Mouse (Mus musculus) ovary, adult 18-20 months (tissue): ENCODE results near the gene Ap1b1.

ENCODE experiments used
- DNase-seq: peaks from one replicate; pipeline ENCODE4 v3.0.0; 2022; ENCODE audit warnings: low spot score, mixed read lengths

Ap1b1 gene

DNA sequence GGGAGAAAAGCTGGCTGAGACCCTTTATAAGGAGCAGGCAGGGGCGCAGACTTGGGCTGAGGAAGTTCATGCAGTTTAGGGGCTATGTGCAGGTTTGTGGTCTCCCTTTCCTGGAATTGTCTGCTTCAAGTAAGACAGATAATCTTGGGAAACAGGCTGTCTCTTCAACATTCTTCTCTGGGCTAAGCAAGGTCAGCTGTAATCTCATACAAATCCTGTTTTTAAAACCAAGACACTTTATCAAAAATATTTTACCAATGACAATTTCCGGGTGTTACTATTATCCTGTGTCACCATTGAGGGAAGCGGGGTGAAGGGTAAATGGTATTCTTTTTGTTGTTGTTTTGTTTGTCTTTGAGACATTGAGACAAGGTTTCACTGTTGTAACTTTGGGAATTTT is 1.8 kb upstream of the Ap1b1 start:
- no peak for DNase-seq

- DNase-seq, result no peak
These were observed 846 bp downstream of the Ap1b1 start for GRCm38 (mm10) chr11:4987487-4987852.

- no peak for DNase-seq
These were observed 2.6 kb downstream of the Ap1b1 start for GRCm38 (mm10) chr11:4989187-4989586.

DNA sequence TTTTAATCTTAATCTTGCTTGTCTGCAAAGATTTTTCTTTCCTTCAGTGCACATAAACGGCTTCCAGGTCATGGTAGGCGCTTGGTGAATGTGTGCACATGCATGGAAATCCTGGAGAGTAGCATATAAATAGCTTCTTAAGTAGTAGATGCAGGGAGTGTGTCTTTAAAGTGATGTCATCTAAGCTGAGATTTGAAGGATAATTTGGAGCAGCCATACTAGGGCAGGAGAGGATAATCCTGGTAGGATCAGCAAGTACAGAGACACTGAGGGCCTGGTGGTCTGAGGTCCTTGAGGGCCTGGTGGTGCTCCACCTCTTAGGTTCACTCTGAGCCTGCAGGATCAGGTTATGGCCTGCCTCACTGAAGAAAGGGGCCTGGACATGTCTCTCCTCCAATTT is 5.8 kb downstream of the Ap1b1 start:
- DNase-seq, result no peak

- no peak for DNase-seq
These were observed 9.1 kb downstream of the Ap1b1 start for GRCm38 (mm10) chr11:4995676-4996075.

- no peak for DNase-seq
These were observed 10.1 kb downstream of the Ap1b1 start for GRCm38 (mm10) chr11:4996621-4997199.

GRCm38 (mm10) chr11:4998352-4998751 is 11.7 kb downstream of the Ap1b1 start:
- DNase-seq, result no peak

DNA sequence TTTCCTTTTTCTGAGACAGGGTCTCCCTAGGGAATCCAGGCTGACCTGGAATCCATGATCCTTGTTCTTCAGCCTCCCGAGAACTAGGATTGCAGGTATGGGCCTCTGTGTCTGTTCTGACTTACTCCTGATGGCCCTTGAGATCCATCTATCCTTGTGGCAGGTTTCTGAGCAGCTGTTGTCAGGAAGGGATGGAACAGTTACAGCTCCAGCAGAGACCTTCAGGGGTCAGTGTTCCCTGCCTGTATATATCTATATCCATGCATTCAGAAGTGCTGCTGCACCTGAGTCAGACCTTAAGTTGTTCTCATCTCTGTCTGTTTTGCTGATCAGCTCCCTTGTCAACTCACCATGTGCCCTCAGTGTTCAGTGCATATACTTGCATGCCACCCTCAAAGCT is 12.1 kb downstream of the Ap1b1 start:
- DNase-seq, result no peak

- no peak for DNase-seq
These were observed 13.6 kb downstream of the Ap1b1 start for GRCm38 (mm10) chr11:5000241-5000640.

DNA sequence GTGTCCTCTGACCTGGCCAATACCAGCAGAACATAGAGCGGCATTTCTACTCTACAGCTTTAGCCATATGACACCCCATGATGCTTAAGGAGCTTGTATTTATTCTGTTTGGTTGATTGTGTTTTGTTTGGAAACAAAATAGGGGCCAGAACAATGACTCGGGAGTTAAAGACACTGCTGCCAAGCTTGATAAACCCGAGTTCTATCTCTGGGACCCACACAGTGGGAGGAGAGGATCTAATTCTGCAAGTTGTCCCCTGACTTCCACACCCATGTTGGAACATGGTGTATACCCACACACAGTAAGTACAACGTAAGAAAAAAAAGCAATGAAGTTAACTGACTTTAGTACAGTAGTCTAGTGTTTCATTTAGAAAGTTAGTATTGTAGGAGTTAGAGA is 16.2 kb downstream of the Ap1b1 start:
- no peak for DNase-seq

DNA sequence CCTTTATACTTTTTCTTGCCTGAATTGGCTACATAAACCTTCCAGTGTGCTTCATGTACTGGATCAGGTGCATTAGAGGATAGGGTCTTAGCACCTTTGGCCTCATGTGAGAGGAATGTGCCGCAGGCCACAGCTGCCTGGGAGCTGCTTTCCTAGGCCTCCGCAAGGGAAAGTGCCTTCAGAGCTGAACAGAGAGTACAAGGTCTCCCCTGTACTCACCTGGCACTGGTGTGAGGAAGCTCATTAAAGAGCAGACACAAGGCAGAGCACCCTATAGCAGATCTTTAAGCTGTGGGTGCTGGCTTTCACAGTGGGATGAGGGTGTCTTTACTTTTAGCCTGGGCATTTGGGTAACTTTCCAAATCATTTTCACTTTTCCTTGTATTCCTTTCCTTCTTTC is 18.9 kb downstream of the Ap1b1 start:
- no peak for DNase-seq

DNA sequence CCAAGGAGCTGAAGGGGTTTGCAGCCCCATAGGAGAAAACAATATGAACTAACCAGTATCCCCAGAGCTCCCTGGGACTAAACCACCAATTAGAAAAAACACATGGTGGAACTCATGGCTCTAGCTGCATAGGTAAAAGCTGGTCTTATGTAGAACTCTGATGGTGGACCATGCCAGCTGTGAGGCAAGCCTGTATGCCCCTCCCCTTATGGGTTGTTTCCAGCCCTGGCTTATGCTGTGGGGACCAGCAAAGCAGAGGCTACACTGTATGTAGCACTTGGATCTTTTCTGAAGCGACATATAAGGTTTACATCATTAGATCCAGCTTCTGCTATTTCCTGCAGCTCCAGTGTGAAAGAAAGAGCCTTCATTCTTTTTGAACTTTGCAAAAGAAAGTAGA is 20.6 kb downstream of the Ap1b1 start:
- no peak for DNase-seq

GRCm38 (mm10) chr11:5008867-5009266 is 22.2 kb downstream of the Ap1b1 start:
- no peak for DNase-seq

- no peak for DNase-seq
These were observed 22.9 kb downstream of the Ap1b1 start for GRCm38 (mm10) chr11:5009354-5010074.

DNA sequence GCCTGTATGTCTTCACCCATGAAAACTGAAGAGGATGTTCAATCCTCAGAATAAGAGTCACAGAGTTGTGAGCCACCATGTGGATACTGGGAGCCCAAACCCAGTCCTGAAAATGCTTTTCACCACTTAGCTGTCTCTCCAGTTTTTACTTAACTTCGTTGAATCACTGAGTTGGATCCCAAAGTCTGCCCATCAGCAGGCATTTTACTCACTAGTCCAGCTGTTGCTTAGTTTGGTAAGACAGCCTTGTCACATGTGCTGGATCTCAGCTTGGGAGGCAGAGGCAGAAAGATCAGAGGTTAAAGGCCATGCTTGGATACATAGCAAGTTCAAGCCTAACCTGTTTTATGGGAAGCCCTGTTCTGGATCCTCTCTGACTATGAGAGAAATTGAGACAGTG is 23.6 kb downstream of the Ap1b1 start:
- DNase-seq, result no peak

GRCm38 (mm10) chr11:5011480-5011879 is 24.9 kb downstream of the Ap1b1 start:
- no peak for DNase-seq

- no peak for DNase-seq
These were observed 25.6 kb downstream of the Ap1b1 start for GRCm38 (mm10) chr11:5012213-5012715.

GRCm38 (mm10) chr11:5015720-5016119 is 29.1 kb downstream of the Ap1b1 start:
- DNase-seq, result peak; percentile 39

- DNase-seq, result no peak
These were observed 29.7 kb downstream of the Ap1b1 start for GRCm38 (mm10) chr11:5016286-5016685.

DNA sequence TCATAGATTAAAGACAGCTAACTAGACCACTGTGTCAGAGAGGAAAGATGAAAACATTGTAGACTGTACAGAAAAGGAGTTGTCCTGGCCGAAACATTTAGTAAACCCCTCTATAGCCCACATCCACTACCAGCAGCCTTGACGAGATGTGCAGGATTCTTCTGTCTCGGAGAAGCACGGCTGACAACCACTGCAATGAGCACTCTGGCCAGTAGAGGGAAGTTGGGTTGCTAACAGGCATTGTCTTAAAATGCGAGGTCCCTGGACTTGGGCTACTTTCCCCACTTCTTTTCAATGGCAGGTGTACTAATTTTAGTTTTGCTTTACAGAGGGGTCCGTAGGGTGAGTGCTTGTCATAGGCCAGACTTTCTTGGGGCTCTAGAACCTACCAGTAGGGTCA is 30.9 kb downstream of the Ap1b1 start:
- no peak for DNase-seq

DNA sequence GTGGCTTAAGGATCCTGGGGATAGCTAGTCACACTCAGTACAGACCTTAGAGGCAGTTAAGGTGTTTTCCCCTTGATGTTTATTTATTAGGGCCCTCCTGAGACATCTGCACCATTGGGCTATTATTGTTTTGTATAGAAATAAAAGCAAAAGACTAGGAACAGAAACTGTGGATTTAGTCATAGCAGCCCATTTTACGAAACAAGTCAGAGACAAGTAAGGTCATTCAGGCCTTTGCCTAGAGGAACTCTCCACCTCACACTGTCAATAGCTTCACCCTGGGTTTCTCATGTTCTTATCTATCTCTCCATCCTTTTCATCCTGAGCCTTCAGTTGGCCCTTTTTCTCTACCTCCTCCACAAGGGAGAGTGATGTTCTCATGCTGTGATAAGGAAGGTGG is 38.5 kb downstream of the Ap1b1 start:
- no peak for DNase-seq

- no peak for DNase-seq
These were observed 41.6 kb downstream of the Ap1b1 start for GRCm38 (mm10) chr11:5028228-5028627.

DNA sequence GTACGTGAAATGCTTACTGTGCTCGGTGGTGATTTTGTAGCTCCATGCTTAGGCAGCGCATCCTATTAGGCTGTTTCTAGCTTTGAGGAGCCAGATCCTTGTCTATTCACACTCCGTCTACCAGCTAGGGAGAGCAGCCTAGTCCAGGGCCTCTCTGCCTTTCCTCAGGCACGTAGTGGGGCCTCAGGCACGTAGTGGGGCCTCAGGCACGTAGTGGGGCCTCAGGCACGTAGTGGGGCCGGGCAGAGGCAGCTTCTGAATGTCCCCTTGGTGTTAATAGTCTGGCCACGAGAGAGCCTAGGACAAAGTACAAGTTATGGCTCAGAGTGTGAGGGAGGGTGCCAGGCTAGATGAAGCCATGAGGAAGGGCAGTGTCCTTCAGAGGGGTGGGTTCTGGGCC is 46.1 kb downstream of the Ap1b1 start:
- no peak for DNase-seq

DNA sequence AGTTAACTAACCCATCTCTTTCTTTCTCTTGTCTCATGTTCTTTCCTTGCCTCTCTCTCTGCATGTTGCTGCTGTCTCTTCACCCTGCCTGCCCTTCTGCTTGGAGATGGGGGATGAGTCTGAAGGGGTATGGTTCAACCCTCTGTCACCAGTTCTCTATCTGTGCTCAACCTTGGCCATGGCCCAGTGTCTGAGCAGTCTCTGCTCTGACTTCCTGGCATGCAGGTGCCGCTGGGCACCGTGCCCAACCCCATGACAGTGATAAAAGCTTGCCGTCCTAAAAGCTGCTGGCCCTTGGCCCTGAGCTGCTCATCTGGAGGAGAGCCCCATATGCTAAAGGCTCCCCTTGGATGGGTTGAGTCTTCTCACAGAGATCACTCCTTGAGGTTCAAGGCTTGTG is 46.5 kb downstream of the Ap1b1 start:
- DNase-seq, result peak; percentile 69
